Mouse (Mus musculus) stomach, embryonic 14.5 days (tissue): ENCODE data around the gene Trmt44. TPM values are rescaled to one million over a fixed set of nuclear protein-coding genes. Genes with fewer than 3 reads are reported as not detected.
A peak's percentile ranks its signal among the peaks of the same experiment; 100 is the strongest.

Experiments
- ATAC-seq: fragments of 200-750 bp; cut with Nextera tagmentation; 2 replicates; pipeline ENCODE4 v1.8.0; 2017; ENCODE audit warnings: low read depth, moderate TSS enrichment; ENCODE audit not compliant: insufficient number of reproducible peaks, insufficient read depth, low FRiP score
- H3K27ac ChIP-seq: fragments of 300-500 bp; sonication (generic); 2 replicates; pipeline ENCODE4 v1.5.1; 2014; ENCODE audit warnings: mild to moderate bottlenecking, low read length, moderate library complexity, mixed read lengths
- H3K27me3 ChIP-seq: fragments of 300-500 bp; sonication (generic); 2 replicates; pipeline ENCODE4 v1.6.1; 2014; ENCODE audit warnings: low read length, control low read depth, mixed read lengths; ENCODE audit not compliant: control insufficient read depth, insufficient read depth
- H3K36me3 ChIP-seq: fragments of 300-500 bp; sonication (generic); 2 replicates; pipeline ENCODE4 v1.6.1; 2014; ENCODE audit warnings: mild to moderate bottlenecking, control low read depth, low read length, moderate library complexity, mixed read lengths; ENCODE audit not compliant: control insufficient read depth, insufficient read depth
- H3K4me1 ChIP-seq: fragments of 300-500 bp; sonication (generic); 2 replicates; pipeline ENCODE4 v1.6.1; 2014; ENCODE audit warnings: low read length, control low read depth, mixed read lengths; ENCODE audit not compliant: control insufficient read depth, insufficient read depth
- H3K4me2 ChIP-seq: fragments of 300-500 bp; sonication (generic); replicated peaks from 2 replicates; pipeline ENCODE4 v1.6.1; 2014; ENCODE audit warnings: low read depth, low read length, control low read depth
- H3K4me3 ChIP-seq: fragments of 300-500 bp; sonication (generic); 2 replicates; pipeline ENCODE4 v1.5.1; 2014; ENCODE audit warnings: low read depth, low read length, control low read depth
- H3K9ac ChIP-seq: fragments of 300-500 bp; sonication (generic); replicated peaks from 2 replicates; pipeline ENCODE4 v1.6.1; 2014; ENCODE audit warnings: low read depth, mild to moderate bottlenecking, control low read depth, low read length, moderate library complexity, mixed read lengths
- H3K9me3 ChIP-seq: fragments of 300-500 bp; sonication (generic); 2 replicates; pipeline ENCODE4 v1.6.1; 2016; ENCODE audit warnings: low read depth, low read length, control low read depth; ENCODE audit not compliant: control insufficient read depth
- whole genome bisulfite sequencing: fragments of 180-500 bp; shearing (Covaris S2); extraction: QIAGEN DNeasy Blood & Tissue Kit; methylation state at CpG from one replicate; pipeline ENCODE4 v1.1.7; 2014; 5-methylcytosine and 5-hydroxymethylcytosine counted together
- polyA plus RNA-seq: library from polyadenylated mRNA; unstranded; fragments of >200 nt; fragmentation: Nextera tagmentation; extraction: Ambion mirVana; gene quantifications from 2 replicates; pipeline ENCODE4 v1.2.1, GENCODE M21; 2014

Trmt44 gene
- polyA plus RNA-seq, result 8.7 and 8.9 TPM in 2 replicates

- Histone ChIP-seq H3K4me3 (peak within 1 kb of the TSS; percentile 98), H3K9ac (peak within 1 kb of the TSS; percentile 72), H3K27ac (peak within 1 kb of the TSS; percentile 80), H3K9me3 (no peaks in the 10 kb centered on the region), H3K36me3 (peaks cover 20% of the 10 kb centered on the region), H3K4me2 (peak within 1 kb of the TSS; percentile 95), H3K27me3 (no peaks in the 10 kb centered on the region), H3K4me1 (peaks cover 7% of the 10 kb centered on the region)
- ATAC-seq, result peak; percentile 91
- 4% methylated on average over 56 of the region's 56 CpGs for WGBS
Measured at GRCm38 (mm10) chr5:35574653-35575599, at the start of gene Trmt44. Gene Trmt44 (minus strand): TSS chr5:35575070.

- Histone ChIP-seq H3K9me3 (no peaks in the 10 kb centered on the region), H3K4me3 (no peak overlapping the region), H3K9ac (no peak overlapping the region), H3K27me3 (no peaks in the 10 kb centered on the region), H3K4me2 (no peak overlapping the region), H3K4me1 (0 out of 2 replicates have a peak, but pooled peaks cover 3% of the 10 kb centered on the region), H3K27ac (no peak overlapping the region), H3K36me3 (no peaks in the 10 kb centered on the region)
- ATAC-seq, result no peak
Measured at GRCm38 (mm10) chr5:35623831-35624230, 49.0 kb upstream of the Trmt44 start.

- ATAC-seq, result no peak
- no peak overlapping the region for H3K4me2 ChIP-seq
- H3K9me3 ChIP-seq, result no peaks in the 10 kb centered on the region
- no peaks in the 10 kb centered on the region for H3K27me3 ChIP-seq
- H3K4me1 ChIP-seq, result 0 out of 2 replicates have a peak, but pooled peaks cover 7% of the 10 kb centered on the region
- no peaks in the 10 kb centered on the region for H3K36me3 ChIP-seq
- no peak overlapping the region for H3K9ac ChIP-seq
- WGBS, result 36% methylated on average over 4 of the region's 4 CpGs
- no peak overlapping the region for H3K4me3 ChIP-seq
- no peak overlapping the region for H3K27ac ChIP-seq
Measured at GRCm38 (mm10) chr5:35621114-35621513, 46.2 kb upstream of the Trmt44 start.

- no peak overlapping the region for H3K4me3 ChIP-seq
- no peak overlapping the region for H3K4me2 ChIP-seq
- H3K36me3 ChIP-seq, result no peaks in the 10 kb centered on the region
- H3K9me3 ChIP-seq, result no peaks in the 10 kb centered on the region
- no peaks in the 10 kb centered on the region for H3K27me3 ChIP-seq
- no peak for ATAC-seq
- no peak overlapping the region for H3K9ac ChIP-seq
- 0 out of 2 replicates have a peak, but pooled peaks cover 5% of the 10 kb centered on the region for H3K4me1 ChIP-seq
- no peak overlapping the region for H3K27ac ChIP-seq
- WGBS, result 48% methylated on average over 5 of the region's 5 CpGs
Measured at GRCm38 (mm10) chr5:35616943-35617342, 42.1 kb upstream of the Trmt44 start.

- 82% methylated on average over 8 of the region's 8 CpGs for WGBS
Measured at GRCm38 (mm10) chr5:35612722-35613121, 37.9 kb upstream of the Trmt44 start.

GRCm38 (mm10) chr5:35611900-35612299, 37.0 kb upstream of the Trmt44 start:
- H3K4me2 ChIP-seq, result no peak overlapping the region
- WGBS, result 86% methylated on average over 11 of the region's 11 CpGs
- H3K4me3 ChIP-seq, result no peak overlapping the region
- no peak for ATAC-seq
- no peak overlapping the region for H3K27ac ChIP-seq
- no peaks in the 10 kb centered on the region for H3K9me3 ChIP-seq
- no peak overlapping the region for H3K9ac ChIP-seq
- no peaks in the 10 kb centered on the region for H3K27me3 ChIP-seq
- H3K4me1 ChIP-seq, result peaks cover 25% of the 10 kb centered on the region; the same call in 1 of the 2 replicates
- no peaks in the 10 kb centered on the region for H3K36me3 ChIP-seq

More at GRCm38 (mm10) chr5:35612722-35613121, 37.9 kb upstream of the Trmt44 start:
- Histone ChIP-seq H3K36me3 (no peaks in the 10 kb centered on the region), H3K4me1 (peaks cover 22% of the 10 kb centered on the region; the same call in 1 of the 2 replicates), H3K27me3 (no peaks in the 10 kb centered on the region), H3K4me2 (no peak overlapping the region), H3K9ac (no peak overlapping the region), H3K4me3 (no peak overlapping the region), H3K27ac (no peak overlapping the region), H3K9me3 (no peaks in the 10 kb centered on the region)
- ATAC-seq, result no peak

- no peak overlapping the region for H3K4me3 ChIP-seq
- H3K9me3 ChIP-seq, result no peaks in the 10 kb centered on the region
- no peak overlapping the region for H3K27ac ChIP-seq
- no peak for ATAC-seq
- H3K4me1 ChIP-seq, result peaks cover 25% of the 10 kb centered on the region; the same call in 1 of the 2 replicates
- H3K9ac ChIP-seq, result no peak overlapping the region
- 89% methylated on average over 9 of the region's 9 CpGs for WGBS
- no peaks in the 10 kb centered on the region for H3K27me3 ChIP-seq
- no peaks in the 10 kb centered on the region for H3K36me3 ChIP-seq
- H3K4me2 ChIP-seq, result no peak overlapping the region
Measured at GRCm38 (mm10) chr5:35611170-35611569, 36.3 kb upstream of the Trmt44 start.

- Histone ChIP-seq H3K27me3 (no peaks in the 10 kb centered on the region), H3K36me3 (no peaks in the 10 kb centered on the region), H3K4me3 (no peak overlapping the region), H3K27ac (no peak overlapping the region), H3K9ac (no peak overlapping the region), H3K9me3 (no peaks in the 10 kb centered on the region), H3K4me1 (peaks cover 25% of the 10 kb centered on the region; the same call in 1 of the 2 replicates), H3K4me2 (no peak overlapping the region)
- WGBS, result 93% methylated on average over 7 of the region's 7 CpGs
- no peak for ATAC-seq
Measured at GRCm38 (mm10) chr5:35610381-35610780, 35.5 kb upstream of the Trmt44 start.
